Mouse (Mus musculus): Measurements from ENCODE around the gene Lingo2.

DNA sequence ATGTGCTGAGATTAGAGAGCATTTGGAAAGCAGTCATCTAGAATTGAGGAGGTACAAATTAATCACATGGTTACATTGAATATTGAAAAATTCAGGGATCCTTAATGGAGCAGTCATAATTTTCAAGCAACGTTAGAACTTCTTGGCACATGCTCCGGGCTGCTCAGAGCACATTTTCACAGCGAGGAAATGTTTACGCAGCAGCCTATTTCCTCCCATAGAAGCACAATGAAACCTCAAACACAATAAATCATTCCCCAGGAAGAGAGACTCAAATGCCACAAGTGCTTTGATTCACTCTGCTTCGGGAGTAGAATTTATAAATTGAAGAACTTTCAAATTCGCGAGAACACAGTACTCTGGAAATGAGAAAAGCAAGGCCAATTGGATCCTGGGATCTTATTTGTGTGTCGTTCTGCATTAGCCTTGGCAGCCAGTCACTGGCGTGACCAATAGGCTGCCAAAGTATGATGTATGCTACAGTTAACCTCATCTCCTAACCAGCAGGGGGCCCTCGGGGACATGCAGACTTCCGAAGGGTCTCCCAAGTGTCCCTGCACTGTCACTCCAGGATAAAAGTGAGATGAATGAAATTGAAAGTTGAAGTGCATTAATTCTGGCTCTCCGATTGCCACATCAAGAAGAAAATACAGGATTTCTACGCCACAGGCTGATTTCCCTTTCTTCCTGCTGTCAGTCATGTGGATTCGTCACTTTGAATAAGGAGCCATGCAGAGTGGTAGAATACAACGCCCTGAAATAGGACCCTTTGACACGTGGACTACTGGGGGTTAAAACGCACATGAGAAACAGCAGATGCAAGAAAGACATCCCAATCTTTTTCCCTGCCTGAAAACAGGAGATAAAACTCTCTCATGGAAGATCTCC, 662.5 kb downstream of the Lingo2 start:
- TF ChIP-seq NELFE (IDR thresholded peaks at IDR 0.05; ENCODE audit: low read depth, low read length) (no peak), MAFK (IDR thresholded peaks at IDR 0.05; ENCODE audit: borderline replicate concordance, low read depth, low read length) (no peak), MYC (IDR thresholded peaks at IDR 0.05; ENCODE audit: low read depth, low read length) (no peak)

Measured in MEL (cell line).